Mouse (Mus musculus) heart, embryonic 15.5 days (tissue): ENCODE data around the gene Lsamp. TPM values are rescaled to one million over a fixed set of nuclear protein-coding genes. Genes with fewer than 3 reads are reported as not detected.

Experiments used
- ATAC-seq: fragments of 200-750 bp; cut with Nextera tagmentation; replicated peaks from 2 replicates; pipeline ENCODE4 v1.8.0; 2017; ENCODE audit warnings: low read depth, moderate TSS enrichment; ENCODE audit not compliant: insufficient number of reproducible peaks, insufficient read depth, low FRiP score
- H3K27ac ChIP-seq: fragments of 300-500 bp; sonication (generic); 2 replicates; pipeline ENCODE4 v1.5.1; 2015; ENCODE audit warnings: mild to moderate bottlenecking, inconsistent platforms
- H3K27me3 ChIP-seq: fragments of 300-500 bp; sonication (generic); 2 replicates; pipeline ENCODE4 v1.6.1; 2015; ENCODE audit warnings: inconsistent platforms
- H3K36me3 ChIP-seq: fragments of 300-500 bp; sonication (generic); 2 replicates; pipeline ENCODE4 v1.6.1; 2015; ENCODE audit warnings: mild to moderate bottlenecking, inconsistent platforms
- H3K4me1 ChIP-seq: fragments of 300-500 bp; sonication (generic); replicated peaks from 2 replicates; pipeline ENCODE4 v1.6.1; 2015; ENCODE audit warnings: inconsistent platforms
- H3K4me2 ChIP-seq: fragments of 300-500 bp; sonication (generic); 2 replicates; pipeline ENCODE4 v1.6.1; 2015; ENCODE audit warnings: inconsistent platforms, mild to moderate bottlenecking, moderate library complexity
- H3K4me3 ChIP-seq: fragments of 300-500 bp; sonication (generic); 2 replicates; pipeline ENCODE4 v1.5.1; 2015; ENCODE audit warnings: mild to moderate bottlenecking, inconsistent platforms
- H3K9ac ChIP-seq: fragments of 300-500 bp; sonication (generic); 2 replicates; pipeline ENCODE4 v1.6.1; 2015; ENCODE audit warnings: mild to moderate bottlenecking, inconsistent platforms
- H3K9me3 ChIP-seq: fragments of 300-500 bp; sonication (generic); replicated peaks from 2 replicates; pipeline ENCODE4 v1.6.1; 2016; ENCODE audit warnings: inconsistent platforms
- WGBS: fragments of 180-500 bp; shearing (Covaris S2); methylation state at CpG from one replicate; pipeline ENCODE4 v1.1.7; 2015; ENCODE audit warnings: mixed read lengths; 5-methylcytosine and 5-hydroxymethylcytosine counted together
- polyA plus RNA-seq: library from polyadenylated mRNA; unstranded; fragments of >200 nt; fragmentation: Nextera tagmentation; extraction: Ambion mirVana; gene quantifications from 2 replicates; pipeline ENCODE4 v1.2.1, GENCODE M21; 2015

Gene Lsamp
- polyA plus RNA-seq, 1 experiment from 2014 or later, result 1.7 TPM

DNA sequence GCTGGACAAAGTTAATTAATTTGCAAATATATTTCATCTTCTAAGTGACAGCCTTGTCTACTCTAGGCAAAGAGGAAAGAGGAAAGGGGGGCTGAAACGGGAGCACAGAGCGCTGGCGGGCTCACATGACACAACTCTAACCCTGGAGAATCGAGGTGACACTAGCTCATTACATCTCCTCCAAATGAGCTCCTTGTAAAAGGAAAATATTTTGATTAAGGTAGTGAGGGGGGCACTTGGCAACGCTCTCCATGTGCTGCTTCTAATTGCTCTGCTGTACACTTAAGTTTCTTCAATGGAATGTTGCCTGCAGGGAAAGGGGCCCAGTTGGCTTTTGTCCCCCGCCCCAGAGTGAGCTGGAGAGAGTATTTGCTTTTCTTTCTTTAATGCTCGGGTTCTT lies 907.2 kb downstream of the Lsamp start:
- WGBS, result 25% methylated on average over 7 of the region's 7 CpGs
- Histone ChIP-seq H3K4me1 (no peaks in the 10 kb centered on the region), H3K4me2 (no peak overlapping the region), H3K4me3 (no peak overlapping the region), H3K9ac (no peak overlapping the region), H3K36me3 (no peaks in the 10 kb centered on the region), H3K27ac (no peak overlapping the region), H3K27me3 (no peaks in the 10 kb centered on the region), H3K9me3 (no peaks in the 10 kb centered on the region)
- ATAC-seq, result no peak

DNA sequence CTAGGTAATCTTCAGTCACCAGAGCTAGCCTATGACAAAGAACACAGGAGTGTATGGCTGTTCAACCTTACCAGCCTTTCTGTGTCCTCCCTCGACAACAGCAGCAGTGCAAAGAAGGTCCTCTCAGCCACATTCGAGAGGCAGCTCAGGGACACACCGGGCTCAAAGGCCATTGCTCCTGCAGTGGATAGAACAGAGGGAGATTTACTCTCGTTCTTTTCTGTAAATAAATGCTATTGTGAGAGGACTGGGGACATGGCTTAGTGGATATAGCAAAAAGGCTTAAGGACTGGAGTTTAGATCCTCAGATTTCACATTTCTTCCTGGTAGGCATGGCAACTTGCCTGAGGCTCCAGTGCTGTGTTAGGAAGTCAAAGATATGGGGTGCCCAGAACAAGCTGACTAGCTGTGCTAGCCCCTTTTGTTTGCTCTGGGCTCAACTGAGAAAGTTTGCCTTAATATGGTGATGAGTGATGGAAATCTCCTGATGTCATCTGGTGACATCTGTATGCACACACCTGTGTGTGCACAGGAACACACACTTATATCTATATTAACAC lies 913.7 kb downstream of the Lsamp start:
- Histone ChIP-seq H3K27ac (no peak overlapping the region), H3K27me3 (no peaks in the 10 kb centered on the region), H3K4me1 (no peaks in the 10 kb centered on the region), H3K9ac (no peak overlapping the region), H3K4me3 (no peak overlapping the region), H3K4me2 (no peak overlapping the region), H3K36me3 (no peaks in the 10 kb centered on the region), H3K9me3 (no peaks in the 10 kb centered on the region)
- ATAC-seq, result no peak
- 66% methylated on average over 4 of the region's 4 CpGs for WGBS

GRCm38 (mm10) chr16:40907892-40908291 lies 923.7 kb downstream of the Lsamp start:
- Histone ChIP-seq H3K9me3 (no peaks in the 10 kb centered on the region), H3K27ac (no peak overlapping the region), H3K9ac (no peak overlapping the region), H3K4me2 (no peak overlapping the region), H3K27me3 (no peaks in the 10 kb centered on the region), H3K4me3 (no peak overlapping the region), H3K36me3 (no peaks in the 10 kb centered on the region), H3K4me1 (no peaks in the 10 kb centered on the region)
- no peak for ATAC-seq
- WGBS, result 26% methylated on average over 1 of the region's 1 CpGs

GRCm38 (mm10) chr16:40914141-40914540 lies 930.0 kb downstream of the Lsamp start:
- Histone ChIP-seq H3K27me3 (no peaks in the 10 kb centered on the region), H3K36me3 (no peaks in the 10 kb centered on the region), H3K27ac (no peak overlapping the region), H3K4me1 (no peaks in the 10 kb centered on the region), H3K9me3 (no peaks in the 10 kb centered on the region), H3K4me3 (no peak overlapping the region), H3K4me2 (no peak overlapping the region), H3K9ac (no peak overlapping the region)
- 61% methylated on average over 2 of the region's 2 CpGs for WGBS
- ATAC-seq, result no peak

DNA sequence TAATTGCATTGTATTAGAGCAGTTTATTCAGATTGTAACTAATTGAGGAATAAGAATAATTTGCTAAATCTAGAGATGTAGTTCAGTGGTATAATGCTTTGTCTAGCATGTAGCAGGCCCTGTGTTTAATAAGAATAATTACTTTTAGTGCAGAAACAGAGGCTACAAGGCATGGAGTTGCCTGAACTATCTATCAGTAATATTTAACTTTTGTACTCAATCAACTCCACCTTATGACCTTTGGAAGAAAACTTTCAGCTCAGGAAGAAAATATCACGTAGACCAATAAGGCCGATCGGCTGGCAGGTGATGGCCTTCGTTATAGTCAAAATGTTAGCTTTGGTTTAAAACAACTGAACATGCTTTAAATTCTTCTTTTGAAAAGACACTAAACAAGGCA lies 946.4 kb downstream of the Lsamp start:
- H3K27me3 ChIP-seq, result no peaks in the 10 kb centered on the region
- H3K9me3 ChIP-seq, result no peaks in the 10 kb centered on the region
- no peak for ATAC-seq
- H3K4me1 ChIP-seq, result no peaks in the 10 kb centered on the region
- no peak overlapping the region for H3K4me3 ChIP-seq
- H3K4me2 ChIP-seq, result no peak overlapping the region
- H3K27ac ChIP-seq, result no peak overlapping the region
- H3K9ac ChIP-seq, result no peak overlapping the region
- no peaks in the 10 kb centered on the region for H3K36me3 ChIP-seq
- 83% methylated on average over 4 of the region's 4 CpGs for WGBS

- H3K4me2 ChIP-seq, result no peak overlapping the region
- no peak overlapping the region for H3K9ac ChIP-seq
- no peaks in the 10 kb centered on the region for H3K36me3 ChIP-seq
- H3K27ac ChIP-seq, result no peak overlapping the region
- H3K9me3 ChIP-seq, result no peaks in the 10 kb centered on the region
- no peaks in the 10 kb centered on the region for H3K27me3 ChIP-seq
- no peaks in the 10 kb centered on the region for H3K4me1 ChIP-seq
- ATAC-seq, result no peak
- H3K4me3 ChIP-seq, result no peak overlapping the region
- WGBS, result 79% methylated on average over 3 of the region's 3 CpGs
These were observed 958.1 kb downstream of the Lsamp start for GRCm38 (mm10) chr16:40942266-40942665.

DNA sequence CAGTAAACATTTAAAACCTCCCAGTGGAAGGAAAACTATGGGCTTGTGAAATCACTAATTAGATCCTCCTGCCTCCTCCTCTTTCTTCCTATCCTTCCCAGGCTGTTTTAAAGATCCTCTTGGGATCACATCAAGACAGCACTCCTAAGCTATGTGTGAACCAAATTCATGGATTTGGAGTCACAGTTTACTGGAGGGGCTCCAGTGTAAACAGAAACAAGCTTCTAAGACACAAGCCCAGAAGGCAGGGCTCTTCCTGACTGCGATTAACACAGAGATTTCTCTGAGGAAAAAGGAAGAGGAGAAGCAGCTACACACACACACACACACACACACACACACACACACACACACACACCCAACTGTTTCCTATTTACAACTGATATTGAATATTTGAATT lies 961.7 kb downstream of the Lsamp start:
- no peak for ATAC-seq
- no peaks in the 10 kb centered on the region for H3K27me3 ChIP-seq
- H3K4me3 ChIP-seq, result no peak overlapping the region
- WGBS, result 17% methylated on average over 1 of the region's 1 CpGs
- H3K4me2 ChIP-seq, result no peak overlapping the region
- no peak overlapping the region for H3K9ac ChIP-seq
- no peaks in the 10 kb centered on the region for H3K4me1 ChIP-seq
- H3K9me3 ChIP-seq, result no peaks in the 10 kb centered on the region
- no peaks in the 10 kb centered on the region for H3K36me3 ChIP-seq
- no peak overlapping the region for H3K27ac ChIP-seq

GRCm38 (mm10) chr16:40948013-40948412 lies 963.9 kb downstream of the Lsamp start:
- Histone ChIP-seq H3K4me1 (no peaks in the 10 kb centered on the region), H3K36me3 (no peaks in the 10 kb centered on the region), H3K9ac (no peak overlapping the region), H3K4me2 (no peak overlapping the region), H3K9me3 (no peaks in the 10 kb centered on the region), H3K27ac (no peak overlapping the region), H3K27me3 (no peaks in the 10 kb centered on the region), H3K4me3 (no peak overlapping the region)
- ATAC-seq, result no peak

- Histone ChIP-seq H3K4me1 (no peaks in the 10 kb centered on the region), H3K27ac (no peak overlapping the region), H3K9me3 (no peaks in the 10 kb centered on the region), H3K27me3 (no peaks in the 10 kb centered on the region), H3K36me3 (no peaks in the 10 kb centered on the region), H3K9ac (no peak overlapping the region), H3K4me2 (no peak overlapping the region), H3K4me3 (no peak overlapping the region)
- no peak for ATAC-seq
- WGBS, result 56% methylated on average over 2 of the region's 2 CpGs
These were observed 975.0 kb downstream of the Lsamp start for GRCm38 (mm10) chr16:40959211-40959610.

- H3K36me3 ChIP-seq, result no peaks in the 10 kb centered on the region
- 78% methylated on average over 1 of the region's 1 CpGs for WGBS
- no peaks in the 10 kb centered on the region for H3K4me1 ChIP-seq
- H3K9ac ChIP-seq, result no peak overlapping the region
- H3K9me3 ChIP-seq, result no peaks in the 10 kb centered on the region
- no peak overlapping the region for H3K27ac ChIP-seq
- no peak overlapping the region for H3K4me3 ChIP-seq
- H3K4me2 ChIP-seq, result no peak overlapping the region
- H3K27me3 ChIP-seq, result no peaks in the 10 kb centered on the region
- ATAC-seq, result no peak
These were observed 976.4 kb downstream of the Lsamp start for GRCm38 (mm10) chr16:40960586-40960985.

- Histone ChIP-seq H3K27me3 (no peaks in the 10 kb centered on the region), H3K4me3 (peak overlapping the region; percentile 18; the same call in 1 of the 2 replicates), H3K36me3 (no peaks in the 10 kb centered on the region), H3K9me3 (no peaks in the 10 kb centered on the region), H3K27ac (no peak overlapping the region), H3K4me2 (peak overlapping the region; percentile 52), H3K9ac (no peak overlapping the region), H3K4me1 (no peaks in the 10 kb centered on the region)
- ATAC-seq, result peak; percentile 88
- WGBS, result 22% methylated on average over 17 of the region's 17 CpGs
These were observed 984.1 kb downstream of the Lsamp start for GRCm38 (mm10) chr16:40968088-40968860.

DNA sequence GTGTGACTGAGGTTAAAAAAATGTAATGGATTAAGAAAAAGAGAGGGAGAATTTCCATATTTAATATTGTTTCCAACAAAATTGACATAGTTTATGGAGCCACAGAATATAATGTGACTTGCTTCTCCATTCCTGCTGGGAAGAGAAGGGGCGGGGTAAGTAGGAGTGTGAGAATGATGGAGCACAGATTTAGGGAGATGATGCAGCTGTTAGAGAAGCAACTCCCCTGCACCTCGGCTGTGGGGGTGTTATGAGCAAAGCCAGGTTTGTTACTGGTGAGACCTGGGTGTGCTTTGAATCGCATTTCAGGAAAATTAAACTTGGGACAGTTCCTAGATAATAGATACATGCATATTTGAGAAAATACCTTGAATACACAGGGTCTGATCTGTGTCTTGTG lies 987.2 kb downstream of the Lsamp start:
- 54% methylated on average over 3 of the region's 3 CpGs for WGBS
- H3K4me3 ChIP-seq, result no peak overlapping the region
- no peak for ATAC-seq
- H3K36me3 ChIP-seq, result no peaks in the 10 kb centered on the region
- no peak overlapping the region for H3K27ac ChIP-seq
- H3K9me3 ChIP-seq, result no peaks in the 10 kb centered on the region
- H3K27me3 ChIP-seq, result no peaks in the 10 kb centered on the region
- no peak overlapping the region for H3K4me2 ChIP-seq
- no peaks in the 10 kb centered on the region for H3K4me1 ChIP-seq
- no peak overlapping the region for H3K9ac ChIP-seq
